Mouse (Mus musculus) testis, adult 2 months (tissue): ENCODE data around the gene Ctnna3. TPM values are rescaled to one million over a fixed set of nuclear protein-coding genes. Genes with fewer than 3 reads are reported as not detected.

ENCODE experiments used
- H3K27ac ChIP-seq: fragments of 200-500 bp; 2 replicates; pipeline ENCODE4 v1.5.1; 2012; ENCODE audit warnings: low read depth, low read length; ENCODE audit not compliant: control insufficient read depth, insufficient read depth
- H3K27me3 ChIP-seq: fragments of 200-500 bp; 2 replicates; pipeline ENCODE4 v1.6.1; 2012; ENCODE audit warnings: mild to moderate bottlenecking, low read length, moderate library complexity; ENCODE audit not compliant: control insufficient read depth, insufficient read depth
- H3K36me3 ChIP-seq: fragments of 200-500 bp; 2 replicates; pipeline ENCODE4 v1.6.1; 2012; ENCODE audit warnings: mild to moderate bottlenecking, low read length; ENCODE audit not compliant: control insufficient read depth, insufficient read depth
- H3K4me1 ChIP-seq: fragments of 200-500 bp; 2 replicates; pipeline ENCODE4 v1.6.1; 2012; ENCODE audit warnings: low read length; ENCODE audit not compliant: control insufficient read depth, insufficient read depth
- H3K4me3 ChIP-seq: fragments of 200-500 bp; 2 replicates; pipeline ENCODE4 v1.5.1; 2012; ENCODE audit warnings: low read depth, mild to moderate bottlenecking, low read length, moderate library complexity, mixed read lengths; ENCODE audit not compliant: control insufficient read depth
- CTCF ChIP-seq: fragments of 200-500 bp; IDR thresholded peaks from 2 replicates; pipeline ENCODE4 v1.5.1; 2012; ENCODE audit warnings: low read depth, mild to moderate bottlenecking, inconsistent platforms, low read length, moderate library complexity; ENCODE audit not compliant: control insufficient read depth, insufficient read depth, insufficient replicate concordance
- POLR2A ChIP-seq: fragments of 200-500 bp; IDR thresholded peaks from 2 replicates; pipeline ENCODE4 v1.6.1; 2012; ENCODE audit warnings: low read depth, mild to moderate bottlenecking, inconsistent platforms, low read length, moderate library complexity; ENCODE audit not compliant: control insufficient read depth
- polyA plus RNA-seq: library from polyadenylated mRNA; depleted of rRNA; stranded (reverse); fragments of >200 nt; gene quantifications from 2 replicates; pipeline ENCODE4 v1.2.3, GENCODE M21; 2012

Gene Ctnna3
- polyA plus RNA-seq, 1 experiment: 38.9 TPM

DNA sequence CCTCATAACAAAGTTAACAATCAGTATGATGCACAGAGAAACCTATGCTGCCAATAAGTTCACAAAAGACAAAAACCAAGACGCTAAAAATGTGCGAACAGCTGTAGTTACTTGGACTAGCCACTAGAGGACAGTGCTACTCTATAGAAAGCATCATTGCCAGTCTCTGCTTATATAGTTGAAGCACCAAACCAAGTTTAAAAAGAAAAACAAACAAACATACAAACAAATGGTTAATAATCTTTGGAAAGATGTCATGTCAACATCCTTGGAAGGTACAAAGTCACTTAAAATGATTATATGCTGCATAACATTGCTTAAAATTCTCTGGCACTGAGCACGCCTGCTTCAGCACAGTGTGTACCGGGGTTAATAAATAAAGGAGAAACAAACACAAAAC, 654.6 kb downstream of the Ctnna3 start:
- TF ChIP-seq CTCF (peak; percentile 35; the same call in 1 of the 2 replicates), POLR2A (no peak)
- Histone ChIP-seq H3K36me3 (no peaks in the 10 kb centered on the region), H3K27ac (no peak overlapping the region), H3K27me3 (no peaks in the 10 kb centered on the region; the same call in 1 of the 2 replicates), H3K4me3 (no peak overlapping the region), H3K4me1 (peaks cover 11% of the 10 kb centered on the region)

DNA sequence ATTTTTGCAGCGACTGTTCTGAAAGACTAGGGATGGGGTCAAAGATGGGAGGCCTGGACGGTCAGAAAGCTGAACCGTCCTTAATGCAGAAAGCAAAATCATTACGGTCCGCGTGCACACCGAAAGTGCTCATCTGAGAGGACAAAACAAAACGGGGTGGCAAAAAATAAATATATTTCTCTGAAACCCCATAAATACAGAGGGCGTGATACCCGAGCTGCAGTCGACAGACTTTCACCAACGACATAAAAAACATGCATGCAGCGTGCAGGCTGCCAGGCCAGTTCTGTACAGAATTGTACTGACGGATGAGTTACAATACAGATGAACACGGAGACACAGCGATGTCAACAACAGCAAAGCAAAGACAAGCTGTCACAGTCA, 656.3 kb downstream of the Ctnna3 start:
- no peak overlapping the region for H3K4me3 ChIP-seq
- peaks cover 2% of the 10 kb centered on the region; the same call in 1 of the 2 replicates for H3K27me3 ChIP-seq
- TF ChIP-seq CTCF: no peak
- no peak for TF ChIP-seq POLR2A
- H3K4me1 ChIP-seq: peaks cover 13% of the 10 kb centered on the region
- no peaks in the 10 kb centered on the region for H3K36me3 ChIP-seq
- H3K27ac ChIP-seq: no peak overlapping the region

DNA sequence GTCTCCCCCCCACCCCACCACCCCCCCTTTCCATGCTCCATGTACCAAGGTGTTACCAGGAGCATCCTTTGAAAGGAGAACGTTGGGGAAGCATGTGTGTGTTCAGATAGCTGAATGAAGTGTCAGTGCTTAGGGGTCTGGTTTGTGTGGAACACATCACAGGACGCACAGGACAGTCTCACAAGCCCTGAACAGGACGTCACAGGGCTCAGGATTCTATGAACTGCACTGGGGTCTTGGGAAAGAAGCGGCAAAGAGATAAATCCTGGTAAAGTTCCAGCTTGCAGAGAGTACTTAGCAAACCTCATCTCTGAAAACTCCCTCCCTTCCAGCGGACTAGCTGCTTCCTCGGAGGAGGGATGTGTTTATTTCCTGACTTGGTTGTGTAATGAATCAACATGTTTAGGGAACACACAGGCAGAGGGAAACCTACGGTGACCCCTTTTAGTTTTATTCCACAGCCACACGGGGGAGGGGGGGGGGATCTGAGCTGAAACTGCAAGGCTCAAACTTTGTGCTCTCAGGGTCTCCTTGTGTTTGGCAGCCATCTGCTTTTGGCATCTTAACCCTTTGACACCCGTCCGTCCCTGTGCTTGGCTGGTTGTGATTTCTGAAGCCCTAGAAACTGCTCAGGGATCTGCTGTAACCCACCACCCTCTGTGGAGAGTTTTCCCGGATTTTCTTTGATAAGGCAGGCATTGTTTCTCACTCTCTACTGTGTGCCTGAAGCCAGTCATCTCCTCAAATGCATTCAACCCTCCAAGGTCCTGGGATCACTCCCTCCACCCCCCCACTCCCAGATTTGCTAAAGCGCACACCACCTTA, 656.9 kb downstream of the Ctnna3 start:
- H3K27me3 ChIP-seq: peaks cover 2% of the 10 kb centered on the region; the same call in 1 of the 2 replicates
- no peak overlapping the region for H3K27ac ChIP-seq
- no peak for TF ChIP-seq POLR2A
- TF ChIP-seq CTCF: no peak
- peaks cover 13% of the 10 kb centered on the region for H3K4me1 ChIP-seq
- H3K4me3 ChIP-seq: no peak overlapping the region
- H3K36me3 ChIP-seq: no peaks in the 10 kb centered on the region

DNA sequence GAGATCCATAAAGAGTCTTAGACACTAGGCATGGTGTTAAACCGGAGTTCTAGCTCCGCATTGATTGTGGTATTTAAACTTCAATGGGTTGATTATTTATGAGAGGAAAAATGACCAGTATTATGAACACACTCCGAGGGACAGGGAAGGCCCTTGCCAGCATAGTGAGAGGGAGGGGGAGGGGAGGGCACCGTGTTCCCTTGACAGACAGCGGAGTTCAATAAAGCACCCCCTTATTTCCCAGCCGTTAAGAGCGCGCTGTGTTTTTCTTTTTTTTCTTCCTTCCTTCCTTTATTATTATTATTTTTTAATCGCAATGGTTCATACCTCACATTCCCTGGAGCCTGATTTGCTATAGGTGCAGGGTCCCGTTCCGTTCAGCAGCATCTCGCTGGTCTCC, 657.6 kb downstream of the Ctnna3 start:
- TF ChIP-seq CTCF: no peak
- Histone ChIP-seq H3K36me3 (no peaks in the 10 kb centered on the region), H3K4me1 (peaks cover 13% of the 10 kb centered on the region), H3K4me3 (no peak overlapping the region; the same call in 1 of the 2 replicates), H3K27me3 (peaks cover 2% of the 10 kb centered on the region; the same call in 1 of the 2 replicates), H3K27ac (no peak overlapping the region)

DNA sequence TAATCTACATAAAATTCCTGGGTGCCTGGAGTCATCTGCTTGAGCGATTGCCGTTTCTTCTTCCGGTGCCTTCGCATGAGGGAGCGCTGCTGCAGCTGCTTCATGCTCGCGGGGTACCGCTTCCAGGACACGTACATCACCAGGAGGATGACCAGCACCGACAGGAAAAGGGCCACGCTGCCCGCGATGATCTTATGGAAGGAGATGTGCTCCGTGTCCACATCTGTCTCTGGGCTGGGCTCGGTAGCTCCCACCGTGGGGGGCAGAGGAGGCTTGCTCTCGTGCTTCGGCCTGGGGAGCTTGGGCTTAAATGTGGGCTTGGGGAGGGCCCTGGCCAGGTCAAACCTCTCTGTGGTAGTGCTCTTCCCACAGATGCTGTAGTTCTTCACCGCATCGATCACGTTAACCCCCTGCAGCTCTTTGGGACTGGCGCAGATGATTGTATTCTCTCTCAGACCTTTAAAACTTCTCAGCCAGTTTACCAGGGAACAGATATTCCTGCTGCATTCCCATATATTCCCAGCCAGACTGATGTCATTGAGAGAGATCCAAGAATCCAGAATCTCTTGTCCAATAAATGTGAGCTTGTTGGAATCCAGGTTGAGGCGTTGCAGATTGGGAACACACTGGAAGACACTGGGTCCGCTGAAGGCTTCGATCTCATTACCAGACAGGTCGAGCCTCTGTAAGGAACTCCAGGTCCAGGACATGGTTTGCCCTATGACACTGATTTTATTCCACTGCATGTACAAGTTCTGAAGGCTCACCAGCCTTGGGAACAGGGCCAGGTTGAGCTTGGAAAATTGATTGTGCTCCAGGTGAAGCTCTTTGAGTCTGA, 658.3 kb downstream of the Ctnna3 start:
- H3K4me3 ChIP-seq: peak overlapping the region; percentile 12; the same call in 1 of the 2 replicates
- no peaks in the 10 kb centered on the region for H3K36me3 ChIP-seq
- TF ChIP-seq POLR2A: no peak
- TF ChIP-seq CTCF: no peak
- H3K27ac ChIP-seq: no peak overlapping the region
- H3K4me1 ChIP-seq: peaks cover 13% of the 10 kb centered on the region
- H3K27me3 ChIP-seq: peaks cover 2% of the 10 kb centered on the region; the same call in 1 of the 2 replicates

DNA sequence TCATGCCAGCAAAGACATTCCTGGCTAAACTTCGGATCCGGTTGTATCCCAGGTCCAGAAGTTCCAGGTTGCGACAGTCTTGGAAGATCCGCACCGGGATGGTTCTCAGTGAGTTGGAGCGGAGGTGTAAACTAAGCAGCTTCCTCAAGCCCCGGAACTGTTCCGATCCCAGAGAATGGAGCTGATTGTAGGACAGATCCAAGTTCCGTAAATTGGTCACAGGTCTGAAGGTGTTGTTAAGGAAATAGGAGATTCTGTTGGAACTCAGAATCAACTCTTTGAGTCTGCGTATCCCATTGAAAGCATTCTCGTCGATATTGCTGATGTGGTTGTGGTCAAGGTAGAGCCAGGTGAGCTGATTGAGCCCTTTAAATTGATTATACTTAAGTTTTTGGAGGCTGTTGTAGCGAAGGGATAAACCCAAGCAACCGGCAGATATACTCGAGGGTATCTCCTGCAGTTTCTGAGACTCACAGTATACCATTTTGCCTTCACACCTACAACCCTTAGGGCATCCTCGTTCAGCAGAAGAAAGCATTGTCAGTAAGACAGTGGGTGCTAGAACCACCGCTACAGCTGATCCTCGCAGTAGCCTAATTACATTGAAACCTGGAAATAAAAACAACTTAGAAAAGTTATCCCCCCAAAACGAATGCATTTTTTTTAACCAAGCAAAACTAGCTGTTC, 659.0 kb downstream of the Ctnna3 start:
- peaks cover 2% of the 10 kb centered on the region; the same call in 1 of the 2 replicates for H3K27me3 ChIP-seq
- H3K27ac ChIP-seq: no peak overlapping the region
- no peak overlapping the region for H3K4me3 ChIP-seq
- no peaks in the 10 kb centered on the region for H3K36me3 ChIP-seq
- TF ChIP-seq CTCF (no peak), POLR2A (no peak)
- H3K4me1 ChIP-seq: peaks cover 13% of the 10 kb centered on the region
